Mouse (Mus musculus) bone marrow, adult 2 months (tissue): ENCODE results near the gene Gli2.

Source experiments
- CTCF ChIP-seq: fragments of 200-500 bp; IDR thresholded peaks from 2 replicates; pipeline ENCODE4 v1.5.1; 2011; ENCODE audit warnings: low read length, control low read depth; ENCODE audit not compliant: control insufficient read depth, insufficient read depth
- POLR2A ChIP-seq: fragments of 200-500 bp; IDR thresholded peaks from 2 replicates; pipeline ENCODE4 v1.6.1; 2011; ENCODE audit warnings: low read depth, mild to moderate bottlenecking, control low read depth, low read length, borderline replicate concordance; ENCODE audit not compliant: control insufficient read depth

- TF ChIP-seq POLR2A (no peak), CTCF (no peak)
These were observed 121.3 kb downstream of the Gli2 start for GRCm38 (mm10) chr1:118932167-118932566.
